Mouse (Mus musculus) hindbrain, embryonic 13.5 days (tissue): ENCODE measurements around the gene Adk. TPM values are rescaled to one million over a fixed set of nuclear protein-coding genes. Genes with fewer than 3 reads are reported as not detected.

ENCODE experiments used
- polyA plus RNA-seq: library from polyadenylated mRNA; unstranded; fragments of >200 nt; fragmentation: Nextera tagmentation; extraction: Ambion mirVana; gene quantifications from 2 replicates; pipeline ENCODE4 v1.2.1, GENCODE M21; 2015

Gene Adk
- polyA plus RNA-seq, 1 experiment from 2014 or later: 42.2 TPM

Other genes with a start within 250 kb of the Adk start
- gene Plau, start 215.9 kb upstream of the Adk start, polyA plus RNA-seq: 0.40 and 0.45 TPM in 2 replicates
- 15.4 and 17.0 TPM in 2 replicates for gene Vcl, start 123.2 kb upstream of the Adk start, polyA plus RNA-seq
- gene Ap3m1, start 66 bp upstream of the Adk start, polyA plus RNA-seq: 92.4 and 94.5 TPM in 2 replicates